Mouse (Mus musculus): ENCODE results near the gene Tenm3.

Gene Tenm3

DNA sequence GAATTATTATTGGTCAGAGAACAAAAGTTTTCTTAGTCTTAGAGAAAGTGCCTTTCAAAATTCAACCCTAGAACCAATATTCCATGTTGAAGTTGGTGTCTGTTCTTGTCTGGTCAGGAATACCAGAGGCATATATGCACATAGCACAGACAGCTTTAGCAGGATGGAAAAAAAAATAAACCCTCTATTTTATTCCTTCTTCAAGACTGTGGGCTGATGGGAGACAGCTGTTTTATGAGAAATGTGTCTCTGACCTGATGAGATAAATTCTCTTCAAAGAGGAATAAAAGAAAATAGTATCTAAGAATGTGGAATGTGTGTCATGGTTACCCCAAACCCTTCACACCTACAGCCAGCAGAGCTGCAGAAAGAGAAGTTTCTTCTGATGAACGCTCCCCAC lies 173.4 kb downstream of the Tenm3 start:
- no peak for DNase-seq (ENCODE audit: low read depth, low spot score)

DNA sequence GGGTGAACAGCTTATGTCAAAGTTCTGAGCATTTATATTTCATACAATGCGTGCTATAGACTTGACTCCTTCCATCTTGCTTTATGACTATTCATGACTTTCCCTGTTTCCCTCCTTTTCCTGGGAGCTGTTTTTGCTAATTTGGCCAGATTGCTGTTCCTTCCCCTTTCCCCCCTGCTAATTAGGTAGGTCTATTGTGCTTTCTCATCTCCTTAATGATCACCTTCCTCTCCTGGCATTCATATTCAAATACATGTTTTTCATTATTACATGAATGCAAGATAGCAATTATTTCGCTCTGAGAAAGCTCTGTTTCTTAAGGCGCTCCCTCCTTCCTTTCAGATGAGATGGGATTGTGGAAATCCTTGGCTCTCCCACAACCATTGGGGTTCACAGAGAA lies 178.6 kb downstream of the Tenm3 start:
- no peak for DNase-seq (ENCODE audit: low read depth, low spot score)

DNA sequence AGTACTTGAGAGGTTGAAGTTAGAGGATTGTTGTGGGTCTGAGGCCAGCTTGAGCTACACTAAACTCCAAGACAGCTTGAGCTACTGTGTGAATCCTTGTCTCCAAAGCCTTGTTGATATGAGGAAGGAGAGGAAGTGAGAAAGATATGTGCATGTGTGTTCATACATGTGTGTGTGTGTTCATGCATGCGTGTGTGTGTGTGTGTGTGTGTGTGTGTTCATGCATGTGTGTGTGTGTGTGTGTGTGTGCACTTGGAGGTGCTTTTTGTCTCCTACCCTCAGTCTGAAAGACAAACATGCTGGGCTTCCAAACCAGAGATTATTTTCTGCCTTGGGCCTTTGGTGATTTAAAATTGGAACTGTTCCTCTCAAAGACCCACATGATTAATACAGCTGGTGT lies 184.5 kb downstream of the Tenm3 start:
- DNase-seq (ENCODE audit: low read depth, low spot score), result no peak

DNA sequence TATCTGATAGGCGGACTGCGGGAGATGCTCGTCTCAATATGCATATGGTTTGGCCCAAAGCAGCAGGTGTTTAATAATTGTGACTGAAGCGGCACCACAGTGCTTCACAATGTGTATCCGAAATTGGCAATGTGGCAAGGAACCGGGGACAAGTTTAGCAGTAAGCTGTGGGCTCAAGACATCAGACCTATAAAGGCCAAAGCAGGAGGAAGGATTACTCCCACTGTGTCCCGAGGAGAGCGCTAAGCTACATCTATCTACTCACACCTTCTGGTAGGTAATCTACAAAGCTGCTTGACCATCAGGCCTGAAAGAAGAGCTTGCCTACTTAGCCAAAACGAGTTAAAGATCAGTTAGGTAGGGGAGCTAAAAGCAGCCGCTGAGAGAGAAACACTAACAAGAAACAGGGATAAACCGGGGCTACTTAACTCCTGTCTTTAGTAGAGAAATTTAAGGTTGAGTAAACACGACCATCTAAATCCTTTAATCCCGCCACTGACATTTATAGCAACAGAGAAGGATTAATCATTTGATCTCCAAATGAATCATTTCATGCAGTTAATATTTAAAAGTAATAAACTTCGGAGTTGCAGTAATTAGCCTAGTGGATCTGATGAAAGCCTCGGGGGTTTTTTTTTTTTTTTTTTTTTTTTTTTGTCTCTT lies 188.2 kb downstream of the Tenm3 start:
- no peak for DNase-seq (ENCODE audit: low read depth, low spot score)

DNA sequence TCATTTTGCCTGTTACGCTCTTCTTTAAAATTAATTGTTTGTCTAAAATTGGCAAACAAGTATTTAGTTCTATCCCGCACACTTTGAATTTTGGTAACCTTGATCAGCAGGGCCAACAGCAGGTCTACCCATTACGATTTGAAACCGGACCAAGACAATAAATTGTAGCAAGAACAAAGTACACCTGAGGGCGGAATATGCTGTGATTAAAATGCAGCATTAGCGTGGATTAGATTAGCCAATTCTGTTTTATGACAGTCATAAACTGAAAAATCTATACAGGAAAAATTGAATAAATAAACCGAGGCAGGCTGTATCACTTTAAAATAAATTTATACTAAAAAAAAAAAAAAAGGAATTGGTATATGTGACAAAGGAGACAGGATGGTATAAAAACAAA lies 193.9 kb downstream of the Tenm3 start:
- DNase-seq (ENCODE audit: low read depth, low spot score), result no peak

DNA sequence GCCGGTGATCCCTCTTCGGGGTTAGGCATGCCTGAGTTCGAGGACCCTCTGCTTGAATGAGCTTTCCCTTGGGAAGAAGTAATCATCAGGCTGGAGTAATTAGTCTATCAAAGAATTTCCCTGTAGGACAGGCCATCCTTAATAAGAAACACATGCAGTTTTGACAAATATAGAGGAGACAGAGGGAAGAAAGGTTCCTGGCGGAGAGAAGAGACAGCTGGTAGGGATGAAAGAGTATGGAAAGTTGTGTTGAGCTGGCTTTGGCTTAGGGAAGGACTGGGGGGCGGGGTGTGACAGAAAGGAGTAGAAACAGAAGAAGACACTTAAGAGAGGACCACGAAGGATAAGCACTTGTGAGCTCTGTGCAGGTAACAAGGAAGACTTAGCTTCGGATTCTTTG lies 194.3 kb downstream of the Tenm3 start:
- no peak for DNase-seq (ENCODE audit: low read depth, low spot score)

DNA sequence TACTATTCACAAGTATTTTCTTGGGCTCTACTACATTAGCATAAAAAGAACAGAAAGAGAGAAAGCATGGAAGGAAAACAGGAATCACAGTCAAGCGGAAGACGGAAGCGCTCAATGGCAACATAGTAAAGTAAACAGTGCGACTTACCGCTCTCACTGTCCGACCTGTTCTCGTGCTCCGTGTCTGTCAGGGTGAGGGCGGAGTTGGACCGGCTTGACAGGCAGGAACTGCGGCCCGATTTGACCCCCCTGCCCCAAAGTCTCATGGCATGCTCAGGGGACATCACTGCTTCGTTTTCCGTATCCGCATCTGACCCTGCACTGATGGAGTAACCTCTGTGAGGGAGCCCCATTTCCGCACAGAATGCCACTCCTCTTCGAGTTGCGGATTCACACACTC lies 197.6 kb downstream of the Tenm3 start:
- no peak for DNase-seq (ENCODE audit: low read depth, low spot score)

DNA sequence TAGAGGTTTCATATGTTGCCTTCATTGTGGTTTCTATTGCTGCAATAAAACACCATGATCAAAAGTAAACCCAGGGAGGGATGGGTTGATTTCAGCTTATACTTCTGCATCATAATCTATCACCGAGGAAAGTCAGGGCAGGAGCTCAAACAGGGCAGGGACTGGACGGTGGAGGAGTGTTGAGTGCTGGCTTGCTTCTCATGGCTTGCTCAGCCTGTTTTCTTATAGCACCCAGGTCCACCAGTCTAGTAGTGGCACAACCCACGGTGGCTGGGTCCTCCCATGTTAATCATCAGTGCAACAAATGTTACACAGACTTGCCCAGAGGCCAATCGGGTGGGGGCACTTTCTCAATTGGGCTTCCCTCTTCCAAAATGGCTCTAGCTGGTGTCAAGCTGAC lies 205.6 kb downstream of the Tenm3 start:
- no peak for DNase-seq (ENCODE audit: low read depth, low spot score)

DNA sequence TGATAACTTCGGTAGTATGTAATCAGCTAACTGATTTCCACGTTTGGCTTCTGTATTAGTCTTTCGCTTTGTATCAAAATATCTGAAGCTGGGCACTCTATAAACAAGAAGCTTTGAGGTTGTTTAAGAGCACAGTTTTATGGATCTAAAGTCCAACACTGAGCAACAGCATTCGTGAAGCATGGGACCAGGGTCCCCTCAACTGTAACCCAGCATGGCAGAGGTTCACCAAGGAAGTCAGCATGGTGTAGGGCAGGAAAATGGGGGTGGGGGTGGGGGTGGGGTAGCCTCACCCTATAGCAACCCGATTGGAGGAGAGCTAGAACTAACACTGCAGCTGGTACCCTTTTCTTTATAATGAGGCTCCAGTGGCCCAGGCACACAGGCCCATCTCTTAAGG lies 206.8 kb downstream of the Tenm3 start:
- no peak for DNase-seq (ENCODE audit: low read depth, low spot score)

DNA sequence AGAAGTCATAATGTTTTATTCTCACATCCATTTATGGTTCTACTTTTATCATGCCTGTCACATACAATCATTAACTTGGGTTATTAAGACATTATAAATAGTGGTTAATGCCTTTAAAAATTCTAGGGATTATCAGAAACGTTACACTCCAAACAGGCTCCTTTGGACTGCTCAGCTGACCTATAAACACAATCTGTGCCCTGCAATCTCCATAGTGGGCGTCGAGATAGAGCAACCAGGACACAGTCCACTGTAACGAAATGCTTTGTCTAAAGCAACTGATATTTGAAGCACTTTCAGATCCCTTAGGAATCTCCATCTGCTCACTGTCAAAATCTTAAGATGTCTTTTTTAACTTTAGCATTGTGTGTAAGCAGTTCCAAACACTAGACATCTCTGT lies 207.9 kb downstream of the Tenm3 start:
- DNase-seq (ENCODE audit: low read depth, low spot score), result no peak

DNA sequence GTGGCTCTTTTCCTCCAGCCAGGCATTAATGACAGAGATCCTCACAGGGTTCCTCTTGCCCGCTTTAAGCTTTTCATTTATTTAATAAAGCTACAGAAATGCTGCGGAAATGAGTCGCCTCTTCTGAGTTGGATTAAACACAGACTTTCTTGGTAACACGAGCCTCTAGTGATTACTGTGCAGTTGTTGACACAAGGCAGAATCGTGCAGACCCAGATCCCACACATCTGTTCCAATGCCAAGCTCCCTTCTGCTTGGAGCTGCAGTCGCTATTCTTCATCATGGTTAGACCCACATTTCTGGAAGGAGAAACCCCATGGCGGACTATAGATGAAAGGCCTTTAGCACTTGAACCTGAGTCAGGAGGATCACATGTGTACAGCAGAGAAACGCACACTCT lies 210.3 kb downstream of the Tenm3 start:
- DNase-seq (ENCODE audit: low read depth, low spot score), result no peak

DNA sequence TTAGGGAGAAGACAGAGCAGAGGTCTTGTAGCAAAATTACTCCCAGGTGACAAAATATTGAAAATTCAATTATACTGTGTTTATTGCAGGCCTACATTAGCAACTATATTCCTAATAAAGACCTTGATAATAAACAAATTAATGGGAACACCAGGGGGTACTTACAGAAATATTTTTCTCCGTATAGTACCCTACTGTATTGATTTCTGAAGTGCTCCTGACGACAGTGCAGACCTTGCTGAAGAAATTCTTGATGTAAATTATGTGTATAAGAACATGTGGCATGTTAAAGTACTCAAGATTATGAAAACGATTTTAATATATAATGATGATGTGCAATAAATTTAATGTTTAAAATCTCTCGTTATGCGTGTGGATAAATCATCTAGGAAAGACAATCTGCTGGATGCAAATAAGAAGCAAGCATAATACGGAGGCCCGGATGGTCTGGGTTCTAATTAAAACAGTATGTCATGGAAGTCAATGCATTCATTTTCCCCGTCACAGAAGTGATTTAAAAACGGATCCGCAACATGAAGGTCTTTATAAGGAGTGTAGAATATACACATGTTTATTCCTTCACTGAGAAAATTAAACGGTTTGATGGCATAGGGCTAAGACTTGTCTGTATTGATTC lies 221.1 kb downstream of the Tenm3 start:
- DNase-seq (ENCODE audit: low read depth, low spot score), result no peak

DNA sequence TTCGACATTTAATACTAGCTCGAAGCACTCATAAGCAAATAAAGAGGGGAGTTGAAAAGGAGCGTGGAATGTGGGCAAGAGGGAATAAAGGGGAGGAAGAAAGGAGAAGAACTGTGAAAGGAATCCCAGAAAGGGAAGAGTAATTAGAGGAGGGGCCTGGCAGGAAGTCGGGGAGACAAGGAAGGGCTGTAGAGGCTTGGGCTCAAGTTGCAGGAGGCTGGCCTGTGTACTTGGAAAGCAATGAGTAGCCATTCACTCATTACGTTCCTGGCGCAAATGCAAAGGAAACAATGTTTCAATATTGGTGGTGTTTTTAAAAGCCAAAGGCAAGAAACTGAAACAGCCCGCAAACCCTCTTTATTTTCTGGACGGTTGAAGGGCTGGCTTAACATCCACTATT lies 228.7 kb downstream of the Tenm3 start:
- DNase-seq (ENCODE audit: low read depth, low spot score), result no peak

DNA sequence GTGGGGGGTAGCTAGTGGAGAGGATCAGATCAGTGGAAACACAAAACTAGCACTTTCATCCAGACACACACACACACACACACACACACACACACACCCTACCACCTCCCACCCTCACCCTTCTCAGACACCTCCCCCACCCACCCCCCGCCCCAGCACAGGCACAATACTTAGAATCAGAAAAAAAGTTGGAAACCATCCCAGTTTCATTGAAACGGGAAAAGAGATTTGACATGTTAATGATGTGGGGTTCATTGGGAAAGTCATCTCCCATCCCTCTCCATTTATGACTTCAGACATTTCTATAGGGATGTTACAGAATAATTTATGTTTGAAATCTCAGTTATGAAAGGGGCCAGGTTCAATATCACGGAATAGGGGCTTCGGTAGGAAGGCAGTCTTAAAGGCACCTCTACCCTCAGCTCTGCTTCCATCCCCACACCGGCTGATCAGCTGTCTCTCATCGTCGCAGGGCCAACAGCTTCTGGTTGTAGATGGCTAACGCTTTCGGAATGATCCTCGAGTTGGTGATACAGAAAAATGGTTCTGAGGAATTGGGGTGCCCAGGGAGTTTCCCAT lies 231.7 kb downstream of the Tenm3 start:
- no peak for DNase-seq (ENCODE audit: low read depth, low spot score)

DNA sequence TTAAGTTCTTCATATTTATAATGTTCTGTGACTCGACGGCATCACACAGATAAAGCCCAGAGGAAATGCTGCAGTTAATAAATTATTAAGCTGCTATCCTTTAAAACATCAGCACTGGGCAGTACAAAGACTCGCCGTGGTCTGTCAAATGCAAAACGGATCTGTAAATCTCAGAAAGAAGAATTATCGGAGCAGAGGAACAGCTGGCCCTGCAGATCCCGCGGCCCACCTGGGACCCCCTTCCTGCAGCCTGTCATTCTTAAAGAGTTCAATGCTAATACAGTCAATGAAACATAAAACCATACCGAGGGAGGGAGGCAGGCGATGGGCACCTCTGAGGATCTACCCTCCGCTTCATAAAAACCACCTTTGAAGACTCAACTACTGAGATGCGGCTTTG lies 232.6 kb downstream of the Tenm3 start:
- no peak for DNase-seq (ENCODE audit: low read depth, low spot score)

DNA sequence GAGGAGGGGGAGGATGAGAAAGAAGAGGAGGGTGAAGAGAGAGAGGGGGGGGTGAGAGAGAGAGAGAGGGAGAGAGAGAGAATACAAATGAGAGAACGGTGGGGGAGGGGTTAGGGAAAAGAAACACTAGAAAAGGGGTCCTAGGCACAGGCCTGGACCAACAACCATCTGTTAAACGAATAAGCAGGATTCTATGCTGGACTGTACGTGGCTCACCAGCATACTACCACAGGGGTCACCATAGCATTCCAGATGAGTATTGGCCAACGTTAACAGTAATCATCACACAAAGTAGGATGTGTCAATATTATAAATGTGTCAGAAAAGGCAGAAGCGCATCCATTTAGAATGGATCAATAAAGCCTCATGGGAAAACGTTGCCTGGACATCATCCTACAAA lies 233.4 kb downstream of the Tenm3 start:
- DNase-seq (ENCODE audit: low read depth, low spot score), result no peak

DNA sequence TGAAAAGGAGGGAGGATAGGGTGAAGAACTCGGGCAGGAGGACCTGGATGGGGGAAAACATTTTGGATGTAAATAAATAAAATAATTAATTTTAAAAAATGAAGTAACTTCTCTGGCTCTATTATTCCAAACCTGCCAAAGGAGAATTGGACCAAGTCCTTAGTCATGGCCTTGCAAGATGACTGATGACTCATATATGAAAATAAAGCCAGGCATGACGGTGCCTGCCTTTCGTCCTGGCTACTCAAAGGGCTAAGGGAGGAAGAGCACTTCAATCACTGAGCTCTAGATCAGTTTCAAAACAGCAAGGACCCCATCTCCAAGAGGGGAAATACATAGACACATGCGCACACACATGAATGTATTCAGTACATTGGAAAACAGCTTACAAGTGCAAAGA lies 234.1 kb downstream of the Tenm3 start:
- no peak for DNase-seq (ENCODE audit: low read depth, low spot score)

DNA sequence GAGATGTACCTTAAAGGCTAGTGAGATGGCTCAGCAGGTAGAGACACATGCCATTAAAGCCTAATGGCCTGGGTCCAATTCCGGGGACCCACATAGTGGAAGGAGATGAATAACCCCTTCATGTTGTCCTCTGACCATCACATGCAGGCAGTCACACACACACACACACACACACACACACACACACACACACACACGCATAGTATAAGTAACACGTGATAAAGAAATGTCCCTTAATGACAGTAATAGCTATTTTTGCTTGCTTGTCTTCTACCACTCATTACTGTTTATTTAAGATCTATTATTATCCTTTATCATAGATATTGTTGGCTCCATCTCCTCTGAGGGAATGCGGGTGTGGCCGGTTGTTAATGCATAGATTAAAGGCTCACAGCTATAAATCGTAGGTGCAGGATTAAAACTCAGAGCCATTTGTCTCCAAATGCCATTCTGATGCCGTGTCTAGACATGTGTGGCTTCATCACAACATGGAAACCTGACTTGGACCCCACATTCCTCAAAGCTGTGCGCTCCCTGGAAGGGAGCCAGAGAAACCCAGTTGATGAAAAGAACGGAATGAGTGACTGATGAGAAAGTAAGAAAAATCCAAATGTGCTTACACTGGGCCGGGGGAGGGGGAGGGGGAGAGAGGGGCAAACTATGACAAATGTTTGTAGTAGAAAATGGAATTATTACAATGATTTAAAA lies 239.4 kb downstream of the Tenm3 start:
- DNase-seq (ENCODE audit: low read depth, low spot score), result no peak

DNA sequence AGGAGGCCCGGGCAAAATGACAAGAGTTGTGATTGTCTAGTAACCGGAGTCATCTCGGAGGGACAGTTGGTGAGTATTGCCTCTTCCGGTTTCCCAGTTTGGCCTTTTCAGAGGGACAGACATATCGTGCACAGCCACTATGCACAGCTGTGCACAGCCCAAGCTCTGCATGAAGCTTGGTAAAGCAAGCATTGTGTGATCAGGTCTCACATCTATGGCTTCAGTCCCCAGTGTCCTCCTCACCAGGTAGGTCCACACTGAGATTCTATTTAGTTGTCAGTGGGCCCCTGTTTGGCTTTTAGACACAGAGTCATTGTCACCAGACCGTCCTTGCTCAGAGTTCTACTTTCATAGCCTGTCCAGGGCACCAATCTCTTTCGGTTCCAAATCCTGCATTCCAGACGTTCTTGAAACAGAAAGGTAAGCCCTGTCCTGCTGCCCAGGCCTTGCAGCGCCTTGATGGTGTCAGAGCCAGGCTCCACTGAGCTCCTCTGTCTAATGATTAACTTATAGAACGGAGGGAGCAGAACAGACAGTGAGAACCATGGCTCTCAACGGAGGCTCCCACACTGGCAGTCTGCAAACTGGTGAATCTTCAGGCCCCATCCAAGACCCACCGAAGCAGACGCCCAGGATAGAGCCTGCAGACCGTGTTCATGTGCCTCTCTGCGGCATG lies 240.4 kb downstream of the Tenm3 start:
- no peak for DNase-seq (ENCODE audit: low read depth, low spot score)

DNA sequence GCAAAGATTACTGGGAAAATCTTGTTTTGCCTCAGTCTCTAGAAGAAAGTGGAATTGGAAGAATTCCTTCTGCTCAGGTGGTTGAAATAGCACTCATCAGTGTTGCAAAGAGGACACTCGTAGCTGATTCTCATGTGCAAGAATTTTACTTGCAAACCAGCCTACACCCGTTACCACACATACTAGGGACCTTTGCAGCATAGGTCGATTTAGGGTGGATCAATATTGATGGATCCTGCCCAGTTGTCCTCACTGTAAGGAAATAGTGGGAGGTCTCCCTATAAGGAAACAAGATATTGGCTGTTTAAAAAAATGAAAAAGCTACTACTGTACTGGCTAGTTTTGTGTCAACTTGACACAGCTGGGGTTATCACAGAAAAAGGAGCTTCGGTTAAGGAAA lies 242.1 kb downstream of the Tenm3 start:
- no peak for DNase-seq (ENCODE audit: low read depth, low spot score)

DNA sequence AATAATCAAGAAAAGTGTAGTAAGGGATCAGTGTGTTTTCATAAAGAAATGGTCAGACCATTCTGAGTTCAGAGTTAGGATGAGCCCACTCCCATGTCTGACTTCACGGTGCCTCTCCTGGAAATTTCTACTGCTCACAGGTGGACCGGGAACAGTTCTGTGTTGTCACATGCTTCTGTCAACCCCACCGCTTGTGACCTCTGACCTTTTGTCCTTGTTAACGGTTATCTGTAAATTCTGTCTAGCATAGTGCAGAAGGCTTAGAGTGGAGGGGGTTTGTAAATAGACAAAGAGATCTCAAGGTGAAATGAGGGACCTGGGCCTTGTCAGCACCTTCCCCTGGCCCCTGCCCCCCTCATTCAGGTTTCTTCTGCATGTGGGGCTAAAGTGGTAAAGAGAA lies 244.7 kb downstream of the Tenm3 start:
- DNase-seq (ENCODE audit: low read depth, low spot score), result no peak

DNA sequence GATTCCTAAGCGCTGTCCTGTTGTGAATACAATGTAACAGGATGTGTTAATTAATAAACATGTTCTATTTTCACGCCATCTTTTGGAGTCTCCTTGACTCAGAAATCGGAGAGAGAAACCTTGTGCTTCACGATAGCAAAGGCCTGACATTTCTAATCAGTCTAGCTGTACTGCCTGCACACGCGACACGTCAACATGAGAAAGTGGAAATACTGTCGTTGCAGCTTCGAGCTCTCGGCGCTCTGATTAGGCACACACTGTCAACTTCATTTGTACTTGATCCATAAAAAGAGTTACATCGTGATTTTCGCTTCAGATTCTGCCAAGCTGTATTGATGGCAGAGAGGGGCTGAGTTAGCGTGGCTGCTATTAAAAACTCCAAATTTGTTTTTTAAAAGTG lies 247.4 kb downstream of the Tenm3 start:
- no peak for DNase-seq (ENCODE audit: low read depth, low spot score)

All from A20 (cell line).